Mouse (Mus musculus) testis, adult 2 months (tissue): ENCODE measurements at regions not wholly inside any gene's neighbourhood (a gene's known extent, or its start where the extent isn't known, plus 50 kb on each side); places are given as distances from the start of the nearest gene placed in this dataset.

Experiments
- CTCF ChIP-seq: fragments of 200-500 bp; IDR thresholded peaks from 2 replicates; pipeline ENCODE4 v1.5.1; 2012; ENCODE audit warnings: low read depth, mild to moderate bottlenecking, inconsistent platforms, low read length, moderate library complexity; ENCODE audit not compliant: control insufficient read depth, insufficient read depth, insufficient replicate concordance
- POLR2A ChIP-seq: fragments of 200-500 bp; IDR thresholded peaks from 2 replicates; pipeline ENCODE4 v1.6.1; 2012; ENCODE audit warnings: low read depth, mild to moderate bottlenecking, inconsistent platforms, low read length, moderate library complexity; ENCODE audit not compliant: control insufficient read depth

GRCm38 (mm10) chr10:42093176-42093759, 75.0 kb upstream of the Armc2 start:
- TF ChIP-seq CTCF (no peak), POLR2A (no peak)
